Mouse (Mus musculus): ENCODE data around the gene Auts2. TPM values are rescaled to one million over a fixed set of nuclear protein-coding genes. Genes with fewer than 3 reads are reported as not detected.

Gene Auts2
- polyA plus RNA-seq, 1 experiment = 9.2 TPM

- Histone ChIP-seq H3K27ac (ENCODE audit: insufficient read depth, low read depth, low read length) (no peak overlapping the region), H3K4me3 (ENCODE audit: insufficient read depth, low read depth, low read length) (no peak overlapping the region), H3K4me1 (ENCODE audit: control insufficient read depth, insufficient read depth, low read length) (no peaks in the 10 kb centered on the region), H3K36me3 (ENCODE audit: control insufficient read depth, insufficient read depth, low read length) (no peaks in the 10 kb centered on the region), H3K27me3 (replicated peaks; ENCODE audit: control insufficient read depth, insufficient read depth, low read length) (no peaks in the 10 kb centered on the region)
- WGBS = 58% methylated on average over 3 of the region's 3 CpGs
- DNase-seq = peak; percentile 36
- TF ChIP-seq POLR2A (IDR thresholded peaks at IDR 0.05; ENCODE audit: low read depth, low read length) (no peak), CTCF (conservative IDR thresholded peaks at IDR 0.05; ENCODE audit: insufficient read depth, insufficient read length, low read depth, low read length) (no peak)
These were observed 427.5 kb downstream of the Auts2 start for GRCm38 (mm10) chr5:132115631-132116030.

GRCm38 (mm10) chr5:132114561-132115301 is 428.4 kb downstream of the Auts2 start:
- no peaks in the 10 kb centered on the region for H3K36me3 ChIP-seq (ENCODE audit: control insufficient read depth, insufficient read depth, low read length)
- no peaks in the 10 kb centered on the region for H3K27me3 ChIP-seq (replicated peaks; ENCODE audit: control insufficient read depth, insufficient read depth, low read length)
- 66% methylated on average over 8 of the region's 8 CpGs for WGBS
- no peak for DNase-seq
- no peaks in the 10 kb centered on the region for H3K4me1 ChIP-seq (ENCODE audit: control insufficient read depth, insufficient read depth, low read length)
- TF ChIP-seq POLR2A (IDR thresholded peaks at IDR 0.05; ENCODE audit: low read depth, low read length) = no peak
- 0 out of 2 replicates have a peak, but pooled peaks have one; percentile 22 for TF ChIP-seq CTCF (conservative IDR thresholded peaks at IDR 0.05; ENCODE audit: insufficient read depth, insufficient read length, low read depth, low read length)
- no peak overlapping the region for H3K4me3 ChIP-seq (ENCODE audit: insufficient read depth, low read depth, low read length)
- H3K27ac ChIP-seq (ENCODE audit: insufficient read depth, low read depth, low read length) = no peak overlapping the region

- TF ChIP-seq CTCF (conservative IDR thresholded peaks at IDR 0.05; ENCODE audit: insufficient read depth, insufficient read length, low read depth, low read length) (no peak), POLR2A (IDR thresholded peaks at IDR 0.05; ENCODE audit: low read depth, low read length) (no peak)
- DNase-seq = peak; percentile 29
- Histone ChIP-seq H3K27ac (ENCODE audit: insufficient read depth, low read depth, low read length) (no peak overlapping the region), H3K27me3 (replicated peaks; ENCODE audit: control insufficient read depth, insufficient read depth, low read length) (no peaks in the 10 kb centered on the region), H3K36me3 (ENCODE audit: control insufficient read depth, insufficient read depth, low read length) (no peaks in the 10 kb centered on the region), H3K4me1 (ENCODE audit: control insufficient read depth, insufficient read depth, low read length) (no peaks in the 10 kb centered on the region), H3K4me3 (ENCODE audit: insufficient read depth, low read depth, low read length) (no peak overlapping the region)
- 64% methylated on average over 7 of the region's 7 CpGs for WGBS
These were observed 429.7 kb downstream of the Auts2 start for GRCm38 (mm10) chr5:132113480-132113879.

GRCm38 (mm10) chr5:132112666-132113065 is 430.5 kb downstream of the Auts2 start:
- WGBS = 93% methylated on average over 7 of the region's 7 CpGs
- TF ChIP-seq CTCF (conservative IDR thresholded peaks at IDR 0.05; ENCODE audit: insufficient read depth, insufficient read length, low read depth, low read length) (no peak), POLR2A (IDR thresholded peaks at IDR 0.05; ENCODE audit: low read depth, low read length) (no peak)
- H3K27ac ChIP-seq (ENCODE audit: insufficient read depth, low read depth, low read length) = no peak overlapping the region
- H3K36me3 ChIP-seq (ENCODE audit: control insufficient read depth, insufficient read depth, low read length) = no peaks in the 10 kb centered on the region
- H3K4me3 ChIP-seq (ENCODE audit: insufficient read depth, low read depth, low read length) = no peak overlapping the region
- H3K4me1 ChIP-seq (ENCODE audit: control insufficient read depth, insufficient read depth, low read length) = no peaks in the 10 kb centered on the region
- H3K27me3 ChIP-seq (replicated peaks; ENCODE audit: control insufficient read depth, insufficient read depth, low read length) = no peaks in the 10 kb centered on the region
- DNase-seq = no peak

GRCm38 (mm10) chr5:132102426-132102825 is 440.7 kb downstream of the Auts2 start:
- Histone ChIP-seq H3K4me1 (ENCODE audit: control insufficient read depth, insufficient read depth, low read length) (peaks cover 12% of the 10 kb centered on the region), H3K36me3 (ENCODE audit: control insufficient read depth, insufficient read depth, low read length) (no peaks in the 10 kb centered on the region), H3K27me3 (replicated peaks; ENCODE audit: control insufficient read depth, insufficient read depth, low read length) (no peaks in the 10 kb centered on the region), H3K27ac (ENCODE audit: insufficient read depth, low read depth, low read length) (no peak overlapping the region), H3K4me3 (ENCODE audit: insufficient read depth, low read depth, low read length) (no peak overlapping the region)
- no peak for DNase-seq
- WGBS = 75% methylated on average over 4 of the region's 4 CpGs
- no peak for TF ChIP-seq CTCF (conservative IDR thresholded peaks at IDR 0.05; ENCODE audit: insufficient read depth, insufficient read length, low read depth, low read length)

GRCm38 (mm10) chr5:132098461-132098860 is 444.7 kb downstream of the Auts2 start:
- H3K27me3 ChIP-seq (replicated peaks; ENCODE audit: control insufficient read depth, insufficient read depth, low read length) = no peaks in the 10 kb centered on the region
- no peak for TF ChIP-seq POLR2A (IDR thresholded peaks at IDR 0.05; ENCODE audit: low read depth, low read length)
- no peak for TF ChIP-seq CTCF (conservative IDR thresholded peaks at IDR 0.05; ENCODE audit: insufficient read depth, insufficient read length, low read depth, low read length)
- no peaks in the 10 kb centered on the region for H3K36me3 ChIP-seq (ENCODE audit: control insufficient read depth, insufficient read depth, low read length)
- H3K27ac ChIP-seq (ENCODE audit: insufficient read depth, low read depth, low read length) = peak overlapping the region; percentile 18; the same call in 1 of the 2 replicates
- DNase-seq = peak; percentile 62
- no peak overlapping the region for H3K4me3 ChIP-seq (ENCODE audit: insufficient read depth, low read depth, low read length)
- WGBS = 43% methylated on average over 3 of the region's 3 CpGs
- peaks cover 10% of the 10 kb centered on the region for H3K4me1 ChIP-seq (ENCODE audit: control insufficient read depth, insufficient read depth, low read length)

- H3K36me3 ChIP-seq (ENCODE audit: control insufficient read depth, insufficient read depth, low read length) = no peaks in the 10 kb centered on the region
- no peaks in the 10 kb centered on the region for H3K27me3 ChIP-seq (replicated peaks; ENCODE audit: control insufficient read depth, insufficient read depth, low read length)
- H3K4me3 ChIP-seq (ENCODE audit: insufficient read depth, low read depth, low read length) = no peak overlapping the region
- H3K27ac ChIP-seq (ENCODE audit: insufficient read depth, low read depth, low read length) = no peak overlapping the region
- WGBS = 85% methylated on average over 6 of the region's 6 CpGs
- DNase-seq = no peak
- H3K4me1 ChIP-seq (ENCODE audit: control insufficient read depth, insufficient read depth, low read length) = no peaks in the 10 kb centered on the region
- no peak for TF ChIP-seq CTCF (conservative IDR thresholded peaks at IDR 0.05; ENCODE audit: insufficient read depth, insufficient read length, low read depth, low read length)
- TF ChIP-seq POLR2A (IDR thresholded peaks at IDR 0.05; ENCODE audit: low read depth, low read length) = no peak
These were observed 450.4 kb downstream of the Auts2 start for GRCm38 (mm10) chr5:132092721-132093120.

Measured in kidney, adult 2 months (tissue).